Mouse (Mus musculus) CD8-positive naive resting alpha-beta T cell, adult 2 months (primary cell): Measurements from ENCODE around the gene Fsip2.

Source experiments
- DNase-seq, 2 experiments: peaks; one replicate each; pipeline ENCODE4 v3.0.0; 2022; ENCODE audit warnings: low read depth in 2 of 2, low spot score in 2 of 2

The Fsip2 gene

DNA sequence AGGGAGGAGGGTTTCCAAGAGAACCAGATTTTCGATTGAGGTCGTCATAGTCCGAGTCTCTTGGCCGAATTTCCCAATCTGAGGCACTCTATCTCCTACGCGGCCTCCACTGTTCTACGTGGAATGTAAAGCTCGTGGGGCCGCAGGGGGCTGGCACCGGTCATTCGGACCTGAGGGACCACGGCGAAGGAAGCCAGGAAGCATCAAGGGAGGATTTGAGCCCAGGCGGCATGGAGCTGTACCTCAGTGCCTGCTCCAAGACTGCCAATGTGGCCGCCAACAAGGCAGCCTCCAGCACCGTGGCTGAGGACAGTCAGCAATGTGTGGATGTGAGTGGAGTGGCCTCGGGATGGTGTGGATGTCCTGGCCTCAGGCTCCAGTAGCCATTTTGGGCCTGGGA lies at the start of gene Fsip2:
TSS of gene Fsip2 (plus strand) at position 163 of the 400 bp plus-strand sequence.
- no peak for DNase-seq

DNA sequence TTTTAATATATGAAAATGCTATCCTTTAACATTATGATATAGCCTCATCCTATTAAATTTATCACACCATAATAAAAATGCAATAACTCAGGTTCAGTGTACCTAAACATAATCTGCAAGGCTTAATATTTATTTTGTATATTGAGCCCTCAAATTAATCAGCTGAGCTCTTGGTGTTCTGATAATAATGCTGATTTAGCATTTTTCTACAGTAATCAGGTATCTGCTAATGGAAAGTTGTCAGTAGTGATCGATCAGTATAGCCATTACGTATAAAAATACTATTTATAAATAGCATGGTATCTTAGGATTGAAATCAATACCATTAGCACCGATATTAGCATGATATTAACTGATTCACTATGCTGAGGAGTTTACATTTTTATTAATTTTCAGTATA lies 20.0 kb downstream of the Fsip2 start:
- DNase-seq = no peak

DNA sequence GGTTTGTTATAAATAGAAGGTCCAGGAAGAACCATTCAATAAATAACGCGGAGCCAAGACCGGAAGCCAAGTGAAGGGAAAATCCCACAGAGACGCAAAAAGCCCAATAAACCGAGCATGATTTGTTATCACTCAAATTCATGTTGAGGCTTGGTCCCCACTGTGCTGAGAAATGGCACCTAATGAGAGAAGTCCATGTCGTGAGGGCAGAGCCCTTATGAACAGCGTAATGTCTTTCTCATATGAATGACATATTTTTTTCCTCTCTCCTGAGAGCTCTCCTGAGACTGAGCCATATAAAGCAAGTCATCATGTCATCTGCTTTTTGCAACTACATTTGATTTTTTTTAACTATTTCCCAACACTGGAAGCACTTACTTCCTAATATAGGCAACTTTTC lies 82.4 kb downstream of the Fsip2 start:
- DNase-seq = no peak

DNA sequence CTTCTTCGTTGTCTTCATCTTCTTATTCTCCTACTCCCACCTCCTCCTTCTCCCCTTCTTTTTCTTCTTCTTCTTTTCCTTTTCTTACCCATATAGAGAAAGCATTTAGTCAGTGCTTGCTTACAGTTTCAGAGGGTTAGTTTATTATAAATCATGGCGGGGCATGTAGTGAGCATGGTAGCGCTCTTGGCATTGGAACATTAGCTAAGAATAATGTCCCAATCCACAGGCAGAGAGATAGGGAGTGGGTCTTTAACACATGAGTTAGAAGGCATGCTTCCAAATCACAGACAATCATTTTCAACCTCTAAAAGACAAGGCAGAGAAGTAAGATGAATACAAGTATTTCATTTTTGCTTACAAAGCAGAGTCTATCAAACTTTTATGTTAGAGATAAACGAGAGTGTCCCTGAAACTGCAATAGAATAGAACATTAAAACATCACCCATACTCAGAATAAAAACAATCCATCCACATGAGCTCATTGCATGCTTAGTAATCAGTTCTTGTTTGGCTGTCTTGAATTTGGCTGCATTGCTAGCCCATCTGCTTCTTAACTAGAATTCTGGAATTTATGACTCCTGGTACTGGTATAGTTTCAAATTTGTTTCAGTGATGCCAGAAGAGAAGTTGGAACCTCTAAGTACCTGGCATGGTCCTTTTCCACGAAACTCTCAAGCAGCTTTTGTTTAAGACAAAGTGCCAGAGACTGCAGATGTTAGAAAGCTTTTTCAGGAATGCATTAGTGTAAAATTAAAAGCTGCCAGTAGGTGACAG lies 109.7 kb downstream of the Fsip2 start:
- DNase-seq = no peak
